Mouse (Mus musculus) MEL (cell line): ENCODE measurements at regions not wholly inside any gene's neighbourhood (a gene's known extent, or its start where the extent isn't known, plus 50 kb on each side); places are given as distances from the start of the nearest gene placed in this dataset.

Experiments used
- DNase-seq: peaks from one replicate; pipeline ENCODE4 v3.0.0; 2011; ENCODE audit warnings: low read depth, low spot score
- H3K27ac ChIP-seq: 2 replicates; pipeline ENCODE4 v1.5.1; 2012; ENCODE audit warnings: low read depth, mild to moderate bottlenecking, control low read depth, low read length, moderate library complexity; ENCODE audit not compliant: control insufficient read depth
- H3K27me3 ChIP-seq, 2 experiments: fragments of 150-350 bp in 1 of 2; sonication (generic) in 1 of 2; 2 replicates each; pipeline ENCODE4 v1.6.1; 2012; ENCODE audit warnings: low read length in 2 of 2, mild to moderate bottlenecking in 2 of 2, improper control_type of control experiment in 1 of 2, moderate library complexity in 1 of 2; ENCODE audit not compliant: insufficient read depth in 2 of 2, control insufficient read depth in 1 of 2
- H3K36me3 ChIP-seq, 2 experiments: 2 replicates each; pipeline ENCODE4 v1.6.1; 2012 to 2014; ENCODE audit warnings: low read length in 2 of 2, improper control_type of control experiment in 1 of 2, inconsistent platforms in 1 of 2, mild to moderate bottlenecking in 1 of 2; ENCODE audit not compliant: insufficient read depth in 2 of 2, control insufficient read depth in 1 of 2
- H3K4me1 ChIP-seq, 2 experiments: fragments of 150-350 bp in 1 of 2; sonication (generic) in 1 of 2; 2 replicates each; pipeline ENCODE4 v1.6.1; 2012; ENCODE audit warnings: low read length in 2 of 2, improper control_type of control experiment in 1 of 2, mild to moderate bottlenecking in 1 of 2; ENCODE audit not compliant: insufficient read depth in 2 of 2, control insufficient read depth in 1 of 2
- H3K4me3 ChIP-seq, 2 experiments: fragments of 150-350 bp in 1 of 2; sonication (generic) in 1 of 2; 2 replicates each; pipeline ENCODE4 v1.5.1; 2012; ENCODE audit warnings: low read depth in 2 of 2, low read length in 2 of 2, mild to moderate bottlenecking in 2 of 2, moderate library complexity in 2 of 2, control low read depth in 1 of 2, improper control_type of control experiment in 1 of 2; ENCODE audit not compliant: control insufficient read depth in 1 of 2, insufficient read depth in 1 of 2
- H3K79me2 ChIP-seq: 2 replicates; pipeline ENCODE4 v1.6.1; 2012; ENCODE audit warnings: mild to moderate bottlenecking, low read length, moderate library complexity; ENCODE audit not compliant: control insufficient read depth, poor library complexity, insufficient read depth
- H3K9ac ChIP-seq: 2 replicates; pipeline ENCODE4 v1.6.1; 2012; ENCODE audit warnings: low read depth, mild to moderate bottlenecking, control low read depth, low read length, moderate library complexity; ENCODE audit not compliant: control insufficient read depth, poor library complexity, severe bottlenecking
- H3K9me3 ChIP-seq: fragments of 150-350 bp; sonication (generic); replicated peaks from 2 replicates; pipeline ENCODE4 v1.6.1; 2012; ENCODE audit warnings: mild to moderate bottlenecking, low read length, improper control_type of control experiment, moderate library complexity; ENCODE audit not compliant: insufficient read depth
- BHLHE40 ChIP-seq: IDR thresholded peaks from 2 replicates; pipeline ENCODE4 v1.6.1; 2012; ENCODE audit warnings: low read depth, mild to moderate bottlenecking, inconsistent platforms, low read length, improper control_type of control experiment, borderline replicate concordance
- CTCF ChIP-seq, 3 experiments: IDR thresholded peaks in 2 of 3; conservative IDR thresholded peaks in 1 of 3; 2 replicates each; pipeline ENCODE4 v1.5.1; 2011 to 2012; ENCODE audit warnings: low read length in 3 of 3, low read depth in 2 of 3, mild to moderate bottlenecking in 2 of 3, improper control_type of control experiment in 1 of 3, inconsistent platforms in 1 of 3, mixed read lengths in 1 of 3, moderate library complexity in 1 of 3; ENCODE audit not compliant: control insufficient read depth in 1 of 3, insufficient read depth in 1 of 3, poor library complexity in 1 of 3, severe bottlenecking in 1 of 3
- E2F4 ChIP-seq: IDR thresholded peaks from 2 replicates; pipeline ENCODE4 v1.6.1; 2011; ENCODE audit warnings: low read depth, low read length, improper control_type of control experiment, borderline replicate concordance
- EP300 ChIP-seq, 2 experiments: IDR thresholded peaks; 2 replicates each; pipeline ENCODE4 v1.6.1; 2011; ENCODE audit warnings: improper control_type of control experiment in 2 of 2, low read length in 2 of 2, low read depth in 1 of 2, mild to moderate bottlenecking in 1 of 2
- JUND ChIP-seq: IDR thresholded peaks from 2 replicates; pipeline ENCODE4 v1.6.1; 2011; ENCODE audit warnings: low read depth, mild to moderate bottlenecking, improper control_type of control experiment, low read length
- MXI1 ChIP-seq: IDR thresholded peaks from 2 replicates; pipeline ENCODE4 v1.6.1; 2011; ENCODE audit warnings: mild to moderate bottlenecking, low read depth, low read length, improper control_type of control experiment
- RAD21 ChIP-seq: IDR thresholded peaks from 2 replicates; pipeline ENCODE4 v1.6.1; 2011; ENCODE audit warnings: mild to moderate bottlenecking, low read depth, low read length, improper control_type of control experiment
- TAL1 ChIP-seq: IDR thresholded peaks from 2 replicates; pipeline ENCODE4 v1.6.1; 2012; ENCODE audit warnings: mild to moderate bottlenecking, inconsistent platforms, low read length, moderate library complexity, mixed read lengths
- USF1 ChIP-seq: IDR thresholded peaks from 2 replicates; pipeline ENCODE4 v1.6.1; 2014; ENCODE audit warnings: low read depth, mild to moderate bottlenecking, inconsistent platforms, low read length, improper control_type of control experiment, moderate library complexity
- ZC3H11A ChIP-seq: IDR thresholded peaks from 2 replicates; pipeline ENCODE4 v1.6.1; 2012; ENCODE audit warnings: low read depth, mild to moderate bottlenecking, inconsistent platforms, low read length, improper control_type of control experiment
- ZNF384 ChIP-seq: IDR thresholded peaks from 2 replicates; pipeline ENCODE4 v1.6.1; 2012; ENCODE audit warnings: low read depth, mild to moderate bottlenecking, inconsistent platforms, low read length, improper control_type of control experiment

DNA sequence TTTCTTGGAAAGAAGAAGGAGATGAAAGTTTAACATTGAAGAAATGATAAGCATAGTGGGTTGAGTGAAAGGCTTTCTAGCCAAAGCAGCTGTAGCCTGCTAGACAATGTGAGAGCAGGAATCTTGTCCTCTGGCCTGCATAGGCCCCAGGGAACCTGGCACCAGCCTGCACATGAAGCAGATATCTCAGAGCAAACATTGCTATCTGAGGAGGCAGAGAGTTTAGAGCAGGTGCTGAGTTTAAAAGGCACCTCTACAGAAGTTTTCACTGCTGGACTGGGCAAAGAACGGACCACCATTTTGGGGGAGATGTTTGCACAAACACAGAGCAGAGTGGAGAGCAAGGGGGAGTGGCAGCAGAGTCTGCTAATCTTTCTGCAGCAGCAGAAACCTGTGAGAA, 657.9 kb upstream of the Pabpc5 start:
- no peak overlapping the region for H3K27ac ChIP-seq
- no peak overlapping the region for H3K9ac ChIP-seq
- TF ChIP-seq MXI1: no peak
- TF ChIP-seq USF1: no peak
- no peak for TF ChIP-seq ZNF384
- TF ChIP-seq BHLHE40: no peak
- no peak for TF ChIP-seq RAD21
- TF ChIP-seq ZC3H11A: no peak
- TF ChIP-seq EP300 (IDR thresholded peaks at IDR 0.05; ENCODE audit: low read depth in 1 of 2, low read length in 2 of 2): no peak
- TF ChIP-seq JUND: no peak
- no peak for TF ChIP-seq CTCF (IDR thresholded peaks at IDR 0.05 in 2 of 3, conservative IDR thresholded peaks at IDR 0.05 in 1 of 3; ENCODE audit: control insufficient read depth in 1 of 3, insufficient read depth in 1 of 3, low read depth in 2 of 3, low read length in 3 of 3, poor library complexity in 1 of 3, severe bottlenecking in 1 of 3)
- TF ChIP-seq E2F4: no peak
- no peak for TF ChIP-seq TAL1
- H3K79me2 ChIP-seq: no peaks in the 10 kb centered on the region
- peak; percentile 9 for DNase-seq
- no peaks in the 10 kb centered on the region for H3K27me3 ChIP-seq
- H3K9me3 ChIP-seq: no peaks in the 10 kb centered on the region
- H3K4me1 ChIP-seq: no peaks in the 10 kb centered on the region
- H3K4me3 ChIP-seq: no peak overlapping the region
- H3K36me3 ChIP-seq: no peaks in the 10 kb centered on the region
